8 mouse cellular contexts compared by ENCODE assay signal in genomic region chr11:121451753-121452635, GRCm38 (mm10). TPM values are rescaled to one million over a fixed set of nuclear protein-coding genes. Genes with fewer than 3 reads are reported as not detected.
DNase-seq lines count a peak whose midpoint lies in the region; ATAC-seq lines count a peak whose summit lies in the region.

Tbcd (plus strand) TSS chr11:121451949.

- peak within 1 kb of the TSS; percentile 78 for H3K9ac ChIP-seq in hindbrain, embryonic 14.5 days

- peaks cover 10% of the 10 kb centered on the region; the same call in 1 of the 2 replicates for H3K36me3 ChIP-seq in hindbrain, embryonic 14.5 days (replicated peaks; ENCODE audit: control insufficient read depth, insufficient read depth)

- H3K27ac ChIP-seq in hindbrain, embryonic 14.5 days: peak within 1 kb of the TSS; percentile 80

- H3K4me3 ChIP-seq in hindbrain, embryonic 14.5 days (replicated peaks; ENCODE audit: low read length): peak within 1 kb of the TSS; percentile 76

- H3K9me3 ChIP-seq in hindbrain, embryonic 14.5 days (ENCODE audit: control insufficient read depth, low read length): no peaks in the 10 kb centered on the region

- WGBS in hindbrain, embryonic 14.5 days: under 1% methylated on average over 58 of the region's 58 CpGs

- peak; percentile 93 for ATAC-seq in hindbrain, embryonic 14.5 days (ENCODE audit: low FRiP score)

- H3K27me3 ChIP-seq in hindbrain, embryonic 14.5 days (ENCODE audit: control insufficient read depth, insufficient read depth, low read length): no peaks in the 10 kb centered on the region

- peak; percentile 98 for DNase-seq in R1 (ENCODE audit: low read depth, low spot score)
- DNase-seq in cerebellum, postnatal 25 days: peak; percentile 97 to 98
- DNase-seq in frontal cortex, postnatal 25 days (ENCODE audit: low spot score in 2 of 2): peak; percentile 96 to 98
- DNase-seq in hindbrain, embryonic 14.5 days (ENCODE audit: low spot score): peak; percentile 97
- DNase-seq in layer of hippocampus, postnatal 36 days: peak; percentile 97 to 98
- peak; percentile 95 for DNase-seq in lung, postnatal 36 days
- DNase-seq in retina, postnatal 1 day: peak; percentile 97
- DNase-seq in urinary bladder, adult 18-20 months (ENCODE audit: low spot score in 2 of 2): peak; percentile 91 to 99

- peaks cover 17% of the 10 kb centered on the region for H3K4me1 ChIP-seq in hindbrain, embryonic 14.5 days (replicated peaks; ENCODE audit: control insufficient read depth, insufficient read depth, low read length)

- H3K4me2 ChIP-seq in hindbrain, embryonic 14.5 days (replicated peaks): peak within 1 kb of the TSS; percentile 77

RNA-seq across cellular contexts. Expression of gene Tbcd, which starts in this region (rescaled TPM):
- polyA plus RNA-seq in hindbrain, embryonic 14.5 days (2014; fragmentation: Nextera tagmentation; extraction: Ambion mirVana): 55.7 and 57.7 TPM in 2 replicates
- total RNA-seq in layer of hippocampus, postnatal 36 days (2021): 10 to 100 TPM; 40.3 to 41.3 TPM

Comparison
In these comparisons a context has a peak if more than half of its experiments do, and no peak if none do; other contexts are left out.
1. Peak in every context shown above with its lines: DNase-seq, ATAC-seq, H3K4me3 ChIP-seq and H3K27ac ChIP-seq.